9 mouse cellular contexts compared by ENCODE assay signal in genomic region chr9:50344868-50345267, GRCm38 (mm10). TPM values are rescaled to one million over a fixed set of nuclear protein-coding genes. Genes with fewer than 3 reads are reported as not detected.
DNase-seq lines count a peak whose midpoint lies in the region; ATAC-seq and TF ChIP-seq lines count a peak whose summit lies in the region.
"Had no signal": no experiment of that assay in that cellular context is flagged by ENCODE, and none has a peak within 500 bp of the region (broad histone marks: within the 10 kb centered on the region; RNA-seq: fewer than 3 reads in every experiment).

TSS of gene Rpl10-ps3 (minus strand) at chr9:50344968.

- no peaks in the 10 kb centered on the region for H3K79me2 ChIP-seq in C2C12 (ENCODE audit: control insufficient read depth, insufficient read depth)

- peaks cover 11% of the 10 kb centered on the region for H3K27me3 ChIP-seq in C2C12 (ENCODE audit: control insufficient read depth, insufficient read depth, insufficient read length)
- no peaks in the 10 kb centered on the region for H3K27me3 ChIP-seq in forebrain, embryonic 13.5 days
- H3K27me3 ChIP-seq in hindbrain, embryonic 10.5 days (ENCODE audit: insufficient read depth, poor library complexity, severe bottlenecking): no peaks in the 10 kb centered on the region
- H3K27me3 ChIP-seq in liver, embryonic 11.5 days (replicated peaks; ENCODE audit: control insufficient read depth, insufficient read depth, low read length): no peaks in the 10 kb centered on the region
- H3K27me3 ChIP-seq in stomach, postnatal 0 days (ENCODE audit: control insufficient read depth, insufficient read depth, low read length): no peaks in the 10 kb centered on the region

- no peak for DNase-seq in ES-E14 (ENCODE audit: low read depth, low spot score)
- DNase-seq in hindbrain, embryonic 10.5 days (ENCODE audit: low spot score): no peak
- DNase-seq in liver, embryonic 11.5 days (ENCODE audit: low spot score): no peak
- DNase-seq in stomach, postnatal 0 days (ENCODE audit: low spot score): no peak
- no peak for DNase-seq in T-cell, adult 2 months (ENCODE audit: low spot score)
- no peak for DNase-seq in embryo, embryonic 10 days (ENCODE audit: low spot score)

- no peak for ATAC-seq in forebrain, embryonic 13.5 days
- ATAC-seq in liver, embryonic 11.5 days (replicated peaks; ENCODE audit: low FRiP score): no peak
- no peak for ATAC-seq in stomach, postnatal 0 days (ENCODE audit: low FRiP score, low TSS enrichment)

- TF ChIP-seq CTCF in C2C12 (IDR thresholded peaks at IDR 0.05; ENCODE audit: control insufficient read depth, insufficient read depth, insufficient read length): no peak
- no peak for TF ChIP-seq CTCF in stomach, postnatal 0 days (IDR thresholded peaks at IDR 0.05; ENCODE audit: low read depth)

- no peaks in the 10 kb centered on the region for H3K9me3 ChIP-seq in ES-E14 (ENCODE audit: control insufficient read depth, insufficient read depth, low read depth, low read length)
- no peaks in the 10 kb centered on the region for H3K9me3 ChIP-seq in forebrain, embryonic 13.5 days (replicated peaks)
- H3K9me3 ChIP-seq in hindbrain, embryonic 10.5 days: no peaks in the 10 kb centered on the region
- no peaks in the 10 kb centered on the region for H3K9me3 ChIP-seq in liver, embryonic 11.5 days (ENCODE audit: control insufficient read depth, low read length)
- H3K9me3 ChIP-seq in stomach, postnatal 0 days (ENCODE audit: control insufficient read depth, low read length): no peaks in the 10 kb centered on the region

- no peak within 1 kb of the TSS for H3K9ac ChIP-seq in ES-E14 (ENCODE audit: insufficient read depth, low read depth, low read length, poor library complexity, severe bottlenecking)
- H3K9ac ChIP-seq in forebrain, embryonic 13.5 days: no peak within 1 kb of the TSS
- H3K9ac ChIP-seq in liver, embryonic 11.5 days (ENCODE audit: low read depth, low read length): no peak within 1 kb of the TSS
- no peak within 1 kb of the TSS for H3K9ac ChIP-seq in stomach, postnatal 0 days (ENCODE audit: low read length)

- H3K27ac ChIP-seq in ES-E14 (ENCODE audit: insufficient read depth, low read depth, low read length, poor library complexity, severe bottlenecking): no peak within 1 kb of the TSS
- H3K27ac ChIP-seq in forebrain, embryonic 13.5 days: no peak within 1 kb of the TSS
- no peak within 1 kb of the TSS for H3K27ac ChIP-seq in hindbrain, embryonic 10.5 days
- no peak within 1 kb of the TSS for H3K27ac ChIP-seq in liver, embryonic 11.5 days (ENCODE audit: low read depth, low read length)
- H3K27ac ChIP-seq in stomach, postnatal 0 days (replicated peaks): no peak within 1 kb of the TSS

- H3ac ChIP-seq in C2C12 (ENCODE audit: control insufficient read depth, insufficient read length, low read depth): no peak within 1 kb of the TSS

- 97% methylated on average over 11 of the region's 13 CpGs for WGBS in forebrain, embryonic 13.5 days
- WGBS in hindbrain, embryonic 10.5 days: 94% methylated on average over 11 of the region's 13 CpGs
- WGBS in liver, embryonic 11.5 days: 96% methylated on average over 11 of the region's 13 CpGs
- WGBS in stomach, postnatal 0 days: 94% methylated on average over 7 of the region's 13 CpGs

- no peak within 1 kb of the TSS for H3K4me2 ChIP-seq in forebrain, embryonic 13.5 days
- H3K4me2 ChIP-seq in liver, embryonic 11.5 days: no peak within 1 kb of the TSS
- H3K4me2 ChIP-seq in stomach, postnatal 0 days (replicated peaks; ENCODE audit: low read depth): no peak within 1 kb of the TSS

- no peaks in the 10 kb centered on the region for H3K79me3 ChIP-seq in C2C12 (ENCODE audit: low read depth)

- H3K36me3 ChIP-seq in C2C12 (ENCODE audit: control insufficient read depth, insufficient read depth): no peaks in the 10 kb centered on the region
- H3K36me3 ChIP-seq in ES-E14 (ENCODE audit: control insufficient read depth, insufficient read depth, low read length, poor library complexity, severe bottlenecking): no peaks in the 10 kb centered on the region
- H3K36me3 ChIP-seq in forebrain, embryonic 13.5 days (ENCODE audit: poor library complexity, severe bottlenecking): no peaks in the 10 kb centered on the region
- no peaks in the 10 kb centered on the region for H3K36me3 ChIP-seq in hindbrain, embryonic 10.5 days
- H3K36me3 ChIP-seq in liver, embryonic 11.5 days (ENCODE audit: control insufficient read depth, insufficient read depth, low read length): no peaks in the 10 kb centered on the region
- no peaks in the 10 kb centered on the region for H3K36me3 ChIP-seq in stomach, postnatal 0 days (ENCODE audit: control insufficient read depth, insufficient read depth, low read length)

- H3K4me3 ChIP-seq in C2C12 (ENCODE audit: insufficient read depth, poor library complexity, severe bottlenecking) (no peak within 1 kb of the TSS), ES-E14 (ENCODE audit: insufficient read depth in 1 of 2, low read depth in 1 of 2, low read length in 2 of 2, poor library complexity in 1 of 2, severe bottlenecking in 1 of 2) (no peak within 1 kb of the TSS)
- H3K4me3 ChIP-seq in forebrain, embryonic 13.5 days: no peak within 1 kb of the TSS
- H3K4me3 ChIP-seq in hindbrain, embryonic 10.5 days: no peak within 1 kb of the TSS
- no peak within 1 kb of the TSS for H3K4me3 ChIP-seq in liver, embryonic 11.5 days (ENCODE audit: low read depth, low read length)
- no peak within 1 kb of the TSS for H3K4me3 ChIP-seq in stomach, postnatal 0 days (ENCODE audit: low read depth, low read length)
- H3K4me3 ChIP-seq: erythroblast, embryonic 14.5 days had no signal

- TF ChIP-seq EP300 in stomach, postnatal 0 days (optimal IDR thresholded peaks at IDR 0.05): no peak

- in situ Hi-C loops in ES-E14 (cut with MboI; ENCODE audit: low sequenced_read_pairs in 2 of 2, unreplicated experiment in 2 of 2): no loop called here

- no peaks in the 10 kb centered on the region for H3K4me1 ChIP-seq in ES-E14 (ENCODE audit: control insufficient read depth in 2 of 2, insufficient read depth in 2 of 2, low read length in 2 of 2, poor library complexity in 1 of 2)
- peaks cover 5% of the 10 kb centered on the region; the same call in 1 of the 2 replicates for H3K4me1 ChIP-seq in forebrain, embryonic 13.5 days
- H3K4me1 ChIP-seq in hindbrain, embryonic 10.5 days (replicated peaks): no peaks in the 10 kb centered on the region
- H3K4me1 ChIP-seq in liver, embryonic 11.5 days (replicated peaks; ENCODE audit: control insufficient read depth, insufficient read depth, low read length): no peaks in the 10 kb centered on the region
- no peaks in the 10 kb centered on the region for H3K4me1 ChIP-seq in stomach, postnatal 0 days (replicated peaks; ENCODE audit: control insufficient read depth, insufficient read depth)

TF ChIP-seq in C2C12, 6 proteins besides CTCF, POLR2A, EP300 and RAD21:
- TF ChIP-seq FOSL1 (IDR thresholded peaks at IDR 0.05; ENCODE audit: insufficient read depth, low read length, poor library complexity, severe bottlenecking): no peak
- no peak for TF ChIP-seq MYOD1 (IDR thresholded peaks at IDR 0.05; ENCODE audit: control insufficient read depth, insufficient read length, low read depth)
- no peak for TF ChIP-seq CEBPB (IDR thresholded peaks at IDR 0.05; ENCODE audit: low read depth)
- no peak for TF ChIP-seq USF1 (IDR thresholded peaks at IDR 0.05; ENCODE audit: low read depth)
- TF ChIP-seq MYOG (IDR thresholded peaks at IDR 0.05; ENCODE audit: control insufficient read depth, extremely low read depth, insufficient read length): no peak
- no peak for TF ChIP-seq MAX (IDR thresholded peaks at IDR 0.05)
TF ChIP-seq in C2C12: peak in this region for 0.

TF ChIP-seq in ES-E14, 5 proteins besides CTCF, POLR2A, EP300 and RAD21:
- TF ChIP-seq MAFK (IDR thresholded peaks at IDR 0.05; ENCODE audit: insufficient read depth, low read depth, low read length): no peak
- no peak for TF ChIP-seq ZC3H11A (IDR thresholded peaks at IDR 0.05; ENCODE audit: borderline replicate concordance, low read depth, low read length)
- no peak for TF ChIP-seq CHD2 (IDR thresholded peaks at IDR 0.05; ENCODE audit: low read depth, low read length)
- TF ChIP-seq ZNF384 (IDR thresholded peaks at IDR 0.05; ENCODE audit: low read depth, low read length): no peak
- TF ChIP-seq HCFC1 (IDR thresholded peaks at IDR 0.05; ENCODE audit: borderline replicate concordance, insufficient read depth, low read length): no peak

RNA-seq across cellular contexts. Expression of gene Rpl10-ps3, which starts in this region (rescaled TPM):
- polyA plus RNA-seq in C2C12 (2012; fragmentation: generic; extraction: Trizol): 92.7 TPM
- total RNA-seq in ES-E14 (2012; rRNA removed): 164 and 239 TPM in 2 replicates
- 167 and 177 TPM in 2 replicates for polyA plus RNA-seq in forebrain, embryonic 13.5 days (2015; fragmentation: Nextera tagmentation; extraction: Ambion mirVana)
- 141 and 231 TPM in 2 replicates for polyA plus RNA-seq in hindbrain, embryonic 10.5 days (2016; fragmentation: Nextera tagmentation; extraction: Ambion mirVana)
- 310 and 407 TPM in 2 replicates for polyA plus RNA-seq in liver, embryonic 11.5 days (2014; fragmentation: Nextera tagmentation; extraction: Ambion mirVana)
- polyA plus RNA-seq in stomach, postnatal 0 days (2015; fragmentation: Nextera tagmentation; extraction: Ambion mirVana): 215 and 244 TPM in 2 replicates
